Mouse (Mus musculus) lung, postnatal 0 days (tissue): ENCODE data around the gene Gm17334. TPM values are rescaled to one million over a fixed set of nuclear protein-coding genes. Genes with fewer than 3 reads are reported as not detected.

Experiments used
- ATAC-seq: fragments of 200-750 bp; cut with Nextera tagmentation; 2 replicates; pipeline ENCODE4 v1.8.0; 2017; ENCODE audit warnings: moderate library complexity
- DNase-seq: peaks from one replicate; pipeline ENCODE4 v3.0.0-alpha.2; 2016; ENCODE audit warnings: low spot score
- H3K27ac ChIP-seq: fragments of 300-500 bp; sonication (generic); 2 replicates; pipeline ENCODE4 v1.5.1; 2014; ENCODE audit warnings: antibody characterized with exemption, mild to moderate bottlenecking, low read length, mixed read lengths
- H3K27me3 ChIP-seq: fragments of 300-500 bp; sonication (generic); replicated peaks from 2 replicates; pipeline ENCODE4 v1.6.1; 2014; ENCODE audit warnings: low read length, mixed read lengths; ENCODE audit not compliant: insufficient read depth
- H3K36me3 ChIP-seq: fragments of 300-500 bp; sonication (generic); 2 replicates; pipeline ENCODE4 v1.6.1; 2014; ENCODE audit warnings: low read length, mixed read lengths; ENCODE audit not compliant: insufficient read depth
- H3K4me1 ChIP-seq: fragments of 300-500 bp; sonication (generic); 2 replicates; pipeline ENCODE4 v1.6.1; 2014; ENCODE audit warnings: antibody characterized with exemption, low read depth, low read length, mixed read lengths; ENCODE audit not compliant: insufficient read depth
- H3K4me2 ChIP-seq: fragments of 300-500 bp; sonication (generic); replicated peaks from 2 replicates; pipeline ENCODE4 v1.6.1; 2014; ENCODE audit warnings: low read depth, mild to moderate bottlenecking, low read length, moderate library complexity, mixed read lengths
- H3K4me3 ChIP-seq: fragments of 300-500 bp; sonication (generic); 2 replicates; pipeline ENCODE4 v1.5.1; 2014; ENCODE audit warnings: low read depth, low read length
- H3K9ac ChIP-seq: fragments of 300-500 bp; sonication (generic); replicated peaks from 2 replicates; pipeline ENCODE4 v1.6.1; 2014; ENCODE audit warnings: low read depth, mild to moderate bottlenecking
- H3K9me3 ChIP-seq: fragments of 300-500 bp; sonication (generic); 2 replicates; pipeline ENCODE4 v1.6.1; 2016; ENCODE audit warnings: low read length, mixed read lengths
- CTCF ChIP-seq: IDR thresholded peaks from 2 replicates; pipeline ENCODE4 v1.5.1; 2016; ENCODE audit warnings: antibody characterized with exemption, mild to moderate bottlenecking
- EP300 ChIP-seq: IDR thresholded peaks from 2 replicates; pipeline ENCODE4 v1.6.1; 2016; ENCODE audit warnings: antibody characterized with exemption, mild to moderate bottlenecking, control low read depth
- WGBS: fragments of 180-500 bp; shearing (Covaris S2); extraction: QIAGEN DNeasy Blood & Tissue Kit; methylation state at CpG from one replicate; pipeline ENCODE4 v1.1.7; 2014; 5-methylcytosine and 5-hydroxymethylcytosine counted together
- polyA plus RNA-seq: library from polyadenylated mRNA; unstranded; fragments of >200 nt; fragmentation: Nextera tagmentation; extraction: Ambion mirVana; gene quantifications from 2 replicates; pipeline ENCODE4 v1.2.1, GENCODE M21; 2015

Gm17334 gene
- polyA plus RNA-seq, 1 experiment from 2014 or later: 0.61 TPM

DNA sequence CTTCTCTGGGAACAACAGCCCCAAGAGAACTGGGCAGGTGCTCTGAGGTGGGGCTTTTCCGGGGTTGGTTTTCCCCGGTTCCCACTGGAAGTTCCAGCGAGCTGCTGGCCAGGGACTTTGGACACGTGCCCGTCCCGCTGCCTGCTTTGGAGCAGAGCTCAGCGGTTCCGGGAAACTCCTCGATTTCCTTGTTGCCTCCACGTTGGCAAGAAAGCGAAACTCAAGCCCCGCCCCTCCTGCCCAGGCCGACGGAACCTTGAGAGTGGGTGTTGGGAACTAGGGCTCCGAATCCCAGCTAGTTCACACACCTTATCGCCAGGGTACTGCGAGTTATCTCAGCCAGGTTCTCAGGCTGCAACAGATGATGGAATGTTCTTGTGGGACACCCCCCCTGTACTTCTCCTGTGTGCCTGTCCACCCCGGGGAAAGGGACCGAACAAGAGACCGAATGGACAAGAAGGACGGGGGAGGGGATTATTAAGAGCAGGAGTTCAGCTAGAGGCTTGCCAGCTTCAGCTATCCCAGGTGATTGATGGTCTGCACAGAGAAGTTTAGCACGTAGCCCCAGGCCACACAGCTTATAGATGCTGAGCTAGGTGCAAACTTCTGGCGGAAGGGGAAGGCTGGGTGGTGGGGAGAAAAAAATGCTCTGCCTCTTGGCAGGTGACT is 10.0 kb downstream of the Gm17334 start:
- no peaks in the 10 kb centered on the region for H3K9me3 ChIP-seq
- peak overlapping the region; percentile 99 for H3K27ac ChIP-seq
- DNase-seq (peak; percentile 96), ATAC-seq (peak; percentile 56)
- peak overlapping the region; percentile 30 for H3K4me3 ChIP-seq
- H3K27me3 ChIP-seq: no peaks in the 10 kb centered on the region
- H3K9ac ChIP-seq: peak overlapping the region; percentile 48
- peak overlapping the region; percentile 63 for H3K4me2 ChIP-seq
- TF ChIP-seq CTCF (no peak), EP300 (peak; percentile 69)
- H3K4me1 ChIP-seq: peaks cover 33% of the 10 kb centered on the region
- under 1% methylated on average over 23 of the region's 23 CpGs for WGBS
- no peaks in the 10 kb centered on the region for H3K36me3 ChIP-seq

DNA sequence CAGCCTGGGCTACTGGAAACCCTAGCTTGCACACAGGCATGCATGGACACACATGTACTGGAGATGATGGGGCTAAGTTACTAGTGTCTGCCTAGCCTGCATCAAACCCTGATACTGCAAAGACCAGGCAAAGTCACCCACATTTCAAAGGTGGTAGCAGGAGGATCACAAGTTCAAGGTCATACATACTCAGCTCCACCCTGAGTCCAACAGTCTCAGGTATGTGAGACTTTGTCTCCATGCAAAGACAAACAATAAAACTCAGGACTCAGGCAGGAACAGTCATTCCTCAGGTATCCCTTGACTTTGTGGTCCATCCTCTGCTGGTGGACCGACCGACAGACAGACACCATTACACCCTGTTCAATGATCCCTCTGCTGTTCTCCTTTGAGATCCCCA is 10.6 kb downstream of the Gm17334 start:
- Histone ChIP-seq H3K4me2 (peak overlapping the region; percentile 63), H3K4me3 (no peak overlapping the region), H3K27me3 (no peaks in the 10 kb centered on the region), H3K36me3 (no peaks in the 10 kb centered on the region), H3K9me3 (no peaks in the 10 kb centered on the region), H3K4me1 (peaks cover 33% of the 10 kb centered on the region), H3K27ac (peak overlapping the region; percentile 99), H3K9ac (no peak overlapping the region)
- WGBS: 17% methylated on average over 2 of the region's 2 CpGs
- TF ChIP-seq CTCF (no peak), EP300 (no peak)
- ATAC-seq (no peak), DNase-seq (no peak)

DNA sequence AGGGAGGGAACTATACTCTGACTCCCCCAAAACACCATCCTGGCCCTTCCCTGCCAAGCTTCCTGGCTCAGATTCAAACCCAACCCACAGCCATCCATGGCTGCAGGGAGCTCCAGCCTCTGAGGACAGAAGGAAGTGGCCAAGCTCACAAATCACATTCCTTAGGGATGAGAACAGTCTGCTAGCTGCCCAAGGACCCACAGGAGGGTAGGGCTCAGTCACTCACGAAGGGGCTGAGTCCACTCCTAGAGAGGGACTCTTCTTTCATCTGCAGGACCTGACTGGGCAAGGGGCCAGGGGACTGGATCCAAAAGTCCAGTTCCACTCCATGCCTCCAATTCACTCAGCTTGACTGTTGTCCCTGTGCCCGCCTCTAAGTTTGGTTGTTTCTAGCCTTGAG is 11.2 kb downstream of the Gm17334 start:
- H3K4me1 ChIP-seq: peaks cover 33% of the 10 kb centered on the region
- ATAC-seq (peak; percentile 71), DNase-seq (peak; percentile 95)
- H3K9me3 ChIP-seq: no peaks in the 10 kb centered on the region
- no peaks in the 10 kb centered on the region for H3K27me3 ChIP-seq
- H3K36me3 ChIP-seq: no peaks in the 10 kb centered on the region
- 9% methylated on average over 2 of the region's 2 CpGs for WGBS
- peak overlapping the region; percentile 99 for H3K27ac ChIP-seq
- H3K9ac ChIP-seq: no peak overlapping the region
- peak; percentile 84 for TF ChIP-seq EP300
- TF ChIP-seq CTCF: no peak
- no peak overlapping the region for H3K4me2 ChIP-seq
- no peak overlapping the region for H3K4me3 ChIP-seq

GRCm38 (mm10) chr11:53761284-53761683 is 11.7 kb downstream of the Gm17334 start:
- Histone ChIP-seq H3K4me2 (no peak overlapping the region), H3K9me3 (no peaks in the 10 kb centered on the region), H3K36me3 (no peaks in the 10 kb centered on the region), H3K9ac (no peak overlapping the region), H3K27ac (peak overlapping the region; percentile 99), H3K4me3 (no peak overlapping the region), H3K4me1 (peaks cover 33% of the 10 kb centered on the region), H3K27me3 (no peaks in the 10 kb centered on the region)
- no peak for ATAC-seq
- TF ChIP-seq CTCF (no peak), EP300 (no peak)
- WGBS: 59% methylated on average over 5 of the region's 5 CpGs
- DNase-seq: no peak

GRCm38 (mm10) chr11:53759545-53760406 is 13.2 kb downstream of the Gm17334 start:
- Histone ChIP-seq H3K36me3 (no peaks in the 10 kb centered on the region), H3K9me3 (no peaks in the 10 kb centered on the region), H3K9ac (no peak overlapping the region), H3K27ac (peak overlapping the region; percentile 32), H3K4me2 (no peak overlapping the region), H3K4me1 (peaks cover 33% of the 10 kb centered on the region), H3K27me3 (no peaks in the 10 kb centered on the region), H3K4me3 (no peak overlapping the region)
- DNase-seq (no peak), ATAC-seq (no peak)
- WGBS: 31% methylated on average over 22 of the region's 22 CpGs
- TF ChIP-seq CTCF (no peak), EP300 (no peak)

- ATAC-seq (no peak), DNase-seq (peak; percentile 66)
- H3K36me3 ChIP-seq: no peaks in the 10 kb centered on the region
- TF ChIP-seq CTCF (peak; percentile 68), EP300 (no peak)
- no peaks in the 10 kb centered on the region for H3K9me3 ChIP-seq
- peaks cover 26% of the 10 kb centered on the region for H3K4me1 ChIP-seq
- no peak overlapping the region for H3K4me2 ChIP-seq
- H3K27ac ChIP-seq: no peak overlapping the region; the same call in 1 of the 2 replicates
- WGBS: 51% methylated on average over 6 of the region's 6 CpGs
- no peaks in the 10 kb centered on the region for H3K27me3 ChIP-seq
- no peak overlapping the region for H3K4me3 ChIP-seq
- H3K9ac ChIP-seq: no peak overlapping the region
Measured at GRCm38 (mm10) chr11:53758791-53759351, 14.1 kb downstream of the Gm17334 start.
